Mouse (Mus musculus) limb, embryonic 10.5 days (tissue): ENCODE data around the gene Wfikkn2. TPM values are rescaled to one million over a fixed set of nuclear protein-coding genes. Genes with fewer than 3 reads are reported as not detected.

Source experiments
- DNase-seq: peaks from one replicate; pipeline ENCODE4 v3.0.0-alpha.2; 2017; ENCODE audit warnings: low spot score
- H3K27ac ChIP-seq: fragments of 300-500 bp; sonication (generic); 2 replicates; pipeline ENCODE4 v1.5.1; 2016; ENCODE audit warnings: mild to moderate bottlenecking
- H3K27me3 ChIP-seq: fragments of 300-500 bp; sonication (generic); 2 replicates; pipeline ENCODE4 v1.6.1; 2016; ENCODE audit warnings: low read depth, mild to moderate bottlenecking; ENCODE audit not compliant: poor library complexity, severe bottlenecking
- H3K36me3 ChIP-seq: fragments of 300-500 bp; sonication (generic); 2 replicates; pipeline ENCODE4 v1.6.1; 2016; ENCODE audit warnings: mild to moderate bottlenecking, moderate library complexity
- H3K4me1 ChIP-seq: fragments of 300-500 bp; sonication (generic); 2 replicates; pipeline ENCODE4 v1.6.1; 2016
- H3K4me3 ChIP-seq: fragments of 300-500 bp; sonication (generic); 2 replicates; pipeline ENCODE4 v1.5.1; 2016; ENCODE audit warnings: mild to moderate bottlenecking, moderate library complexity
- H3K9me3 ChIP-seq: fragments of 300-500 bp; sonication (generic); replicated peaks from 2 replicates; pipeline ENCODE4 v1.6.1; 2016; ENCODE audit warnings: mild to moderate bottlenecking
- WGBS: fragments of 180-500 bp; shearing (Covaris S2); methylation state at CpG from one replicate; pipeline ENCODE4 v1.1.7; 2016; 5-methylcytosine and 5-hydroxymethylcytosine counted together
- polyA plus RNA-seq: library from polyadenylated mRNA; unstranded; fragments of >200 nt; fragmentation: Nextera tagmentation; extraction: Ambion mirVana; gene quantifications from 2 replicates; pipeline ENCODE4 v1.2.1, GENCODE M21; 2016

The Wfikkn2 gene
- polyA plus RNA-seq, 1 experiment from 2014 or later: 7.9 TPM

GRCm38 (mm10) chr11:94229207-94229960, 16.4 kb downstream of the Wfikkn2 start:
- no peaks in the 10 kb centered on the region for H3K27me3 ChIP-seq
- no peak for DNase-seq
- no peak overlapping the region for H3K4me3 ChIP-seq
- WGBS: 94% methylated on average over 5 of the region's 5 CpGs
- H3K4me1 ChIP-seq: peaks cover 32% of the 10 kb centered on the region
- H3K9me3 ChIP-seq: no peaks in the 10 kb centered on the region
- H3K27ac ChIP-seq: no peak overlapping the region
- no peaks in the 10 kb centered on the region for H3K36me3 ChIP-seq

GRCm38 (mm10) chr11:94228416-94228815, 17.4 kb downstream of the Wfikkn2 start:
- Histone ChIP-seq H3K36me3 (no peaks in the 10 kb centered on the region), H3K4me1 (peaks cover 27% of the 10 kb centered on the region), H3K27ac (peak overlapping the region; percentile 7; the same call in 1 of the 2 replicates), H3K27me3 (no peaks in the 10 kb centered on the region), H3K9me3 (no peaks in the 10 kb centered on the region), H3K4me3 (no peak overlapping the region)
- 54% methylated on average over 9 of the region's 9 CpGs for WGBS
- no peak for DNase-seq

- H3K27me3 ChIP-seq: no peaks in the 10 kb centered on the region
- H3K9me3 ChIP-seq: no peaks in the 10 kb centered on the region
- no peaks in the 10 kb centered on the region for H3K36me3 ChIP-seq
- H3K4me1 ChIP-seq: peaks cover 22% of the 10 kb centered on the region
- DNase-seq: no peak
- H3K27ac ChIP-seq: no peak overlapping the region
- 48% methylated on average over 7 of the region's 7 CpGs for WGBS
- H3K4me3 ChIP-seq: no peak overlapping the region
Measured at GRCm38 (mm10) chr11:94225985-94226384, 19.8 kb downstream of the Wfikkn2 start.

GRCm38 (mm10) chr11:94223531-94223930, 22.3 kb downstream of the Wfikkn2 start:
- H3K9me3 ChIP-seq: no peaks in the 10 kb centered on the region
- H3K4me1 ChIP-seq: peaks cover 18% of the 10 kb centered on the region
- H3K27me3 ChIP-seq: no peaks in the 10 kb centered on the region
- no peaks in the 10 kb centered on the region for H3K36me3 ChIP-seq
- no peak for DNase-seq
- H3K4me3 ChIP-seq: no peak overlapping the region
- 83% methylated on average over 9 of the region's 9 CpGs for WGBS
- H3K27ac ChIP-seq: no peak overlapping the region

- Histone ChIP-seq H3K27me3 (no peaks in the 10 kb centered on the region), H3K36me3 (no peaks in the 10 kb centered on the region), H3K4me1 (peaks cover 9% of the 10 kb centered on the region), H3K9me3 (no peaks in the 10 kb centered on the region), H3K27ac (no peak overlapping the region), H3K4me3 (no peak overlapping the region)
- 91% methylated on average over 7 of the region's 7 CpGs for WGBS
- DNase-seq: no peak
Measured at GRCm38 (mm10) chr11:94221257-94221656, 24.5 kb downstream of the Wfikkn2 start.

- Histone ChIP-seq H3K27me3 (no peaks in the 10 kb centered on the region), H3K9me3 (no peaks in the 10 kb centered on the region), H3K4me1 (peaks cover 29% of the 10 kb centered on the region), H3K27ac (no peak overlapping the region), H3K4me3 (no peak overlapping the region), H3K36me3 (peaks cover 22% of the 10 kb centered on the region)
- DNase-seq: no peak
- WGBS: 79% methylated on average over 2 of the region's 2 CpGs
Measured at GRCm38 (mm10) chr11:94216247-94216646, 29.6 kb downstream of the Wfikkn2 start.

- no peak overlapping the region for H3K27ac ChIP-seq
- H3K27me3 ChIP-seq: no peaks in the 10 kb centered on the region
- H3K9me3 ChIP-seq: no peaks in the 10 kb centered on the region
- H3K4me3 ChIP-seq: no peak overlapping the region
- DNase-seq: no peak
- peaks cover 30% of the 10 kb centered on the region for H3K4me1 ChIP-seq
- peaks cover 22% of the 10 kb centered on the region for H3K36me3 ChIP-seq
- whole genome bisulfite sequencing: 96% methylated on average over 3 of the region's 3 CpGs
Measured at GRCm38 (mm10) chr11:94215581-94215980, 30.2 kb downstream of the Wfikkn2 start.

GRCm38 (mm10) chr11:94213735-94214594, 31.8 kb downstream of the Wfikkn2 start:
- 92% methylated on average over 29 of the region's 29 CpGs for WGBS
- DNase-seq: no peak
- Histone ChIP-seq H3K9me3 (no peaks in the 10 kb centered on the region), H3K4me3 (no peak overlapping the region), H3K36me3 (peaks cover 22% of the 10 kb centered on the region), H3K27me3 (no peaks in the 10 kb centered on the region), H3K4me1 (peaks cover 33% of the 10 kb centered on the region), H3K27ac (no peak overlapping the region)

GRCm38 (mm10) chr11:94212997-94213396, 32.8 kb downstream of the Wfikkn2 start:
- H3K9me3 ChIP-seq: no peaks in the 10 kb centered on the region
- WGBS: 76% methylated on average over 4 of the region's 4 CpGs
- no peaks in the 10 kb centered on the region for H3K27me3 ChIP-seq
- no peak overlapping the region for H3K27ac ChIP-seq
- H3K4me3 ChIP-seq: peak overlapping the region; percentile 91
- DNase-seq: no peak
- H3K36me3 ChIP-seq: peaks cover 22% of the 10 kb centered on the region
- peaks cover 28% of the 10 kb centered on the region for H3K4me1 ChIP-seq

- no peaks in the 10 kb centered on the region for H3K9me3 ChIP-seq
- H3K4me3 ChIP-seq: peak overlapping the region; percentile 91
- no peaks in the 10 kb centered on the region for H3K27me3 ChIP-seq
- H3K36me3 ChIP-seq: peaks cover 22% of the 10 kb centered on the region
- peaks cover 28% of the 10 kb centered on the region for H3K4me1 ChIP-seq
- 1% methylated on average over 7 of the region's 7 CpGs for WGBS
- no peak for DNase-seq
- H3K27ac ChIP-seq: peak overlapping the region; percentile 99
Measured at GRCm38 (mm10) chr11:94212489-94212836, 33.3 kb downstream of the Wfikkn2 start.

GRCm38 (mm10) chr11:94211651-94212488, 33.9 kb downstream of the Wfikkn2 start:
- Histone ChIP-seq H3K27ac (peak overlapping the region; percentile 99), H3K36me3 (peaks cover 22% of the 10 kb centered on the region), H3K9me3 (no peaks in the 10 kb centered on the region), H3K4me3 (peak overlapping the region; percentile 91), H3K27me3 (no peaks in the 10 kb centered on the region), H3K4me1 (peaks cover 28% of the 10 kb centered on the region)
- under 1% methylated on average over 51 of the region's 61 CpGs for WGBS
- peak; percentile 89 for DNase-seq

- Histone ChIP-seq H3K9me3 (no peaks in the 10 kb centered on the region), H3K27me3 (no peaks in the 10 kb centered on the region), H3K4me3 (peak within 1 kb of the TSS; percentile 91), H3K27ac (peak within 1 kb of the TSS; percentile 99), H3K36me3 (peaks cover 22% of the 10 kb centered on the region), H3K4me1 (peaks cover 28% of the 10 kb centered on the region)
- 2% methylated on average over 28 of the region's 55 CpGs for WGBS
- DNase-seq: peak; percentile 99
Measured at GRCm38 (mm10) chr11:94211124-94211603, 34.6 kb downstream of the Wfikkn2 start, which contains the start of gene Tob1. Gene Tob1, plus strand, starts transcription at chr11:94211454.
